ENCODE assay signal across 11 mouse cellular contexts in the genomic region with DNA sequence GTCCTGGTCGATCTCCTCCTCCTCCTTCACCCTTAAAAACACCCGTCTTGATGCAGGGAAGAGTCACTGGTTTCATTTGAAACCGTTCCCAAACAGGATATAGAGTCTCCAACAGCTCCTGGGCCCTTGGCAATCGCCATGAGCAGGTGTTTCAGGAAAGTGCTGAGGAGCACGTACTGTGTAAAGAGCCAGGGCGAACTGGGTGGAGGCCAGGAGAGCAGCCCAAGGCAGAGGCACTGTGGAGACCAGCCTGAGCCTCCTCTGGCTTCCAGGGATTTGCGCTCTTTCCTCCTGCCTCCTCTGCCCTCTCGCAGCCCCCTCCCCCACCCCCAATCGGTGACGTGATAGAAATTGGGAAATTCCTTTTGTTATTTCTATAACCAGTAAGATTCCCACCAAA.
DNase-seq lines count a peak whose midpoint lies in the region; ATAC-seq and TF ChIP-seq lines count a peak whose summit lies in the region.
"Had no signal": no experiment of that assay in that cellular context is flagged by ENCODE, and none has a peak within 500 bp of the region (broad histone marks: within the 10 kb centered on the region; RNA-seq: fewer than 3 reads in every experiment).

No protein-coding gene starts in this region.

- no peak for ATAC-seq in kidney, embryonic 14.5 days (ENCODE audit: low FRiP score, low TSS enrichment)
- ATAC-seq: forebrain, embryonic 16.5 days had no signal

- H3K4me3 ChIP-seq in kidney, adult 2 months (ENCODE audit: insufficient read depth, low read depth, low read length) = no peak overlapping the region
- no peak overlapping the region for H3K4me3 ChIP-seq in kidney, embryonic 14.5 days (ENCODE audit: low read length)
- H3K4me3 ChIP-seq: left cerebral cortex, adult 2 months had no signal

- no peaks in the 10 kb centered on the region for H3K27me3 ChIP-seq in kidney, adult 2 months (replicated peaks; ENCODE audit: control insufficient read depth, insufficient read depth, low read length)
- peaks cover 5% of the 10 kb centered on the region; the same call in 1 of the 2 replicates for H3K27me3 ChIP-seq in kidney, embryonic 14.5 days (ENCODE audit: control insufficient read depth, insufficient read depth, low read length)

- 46% methylated on average over 10 of the region's 10 CpGs for WGBS in kidney, adult 2 months
- WGBS in kidney, embryonic 14.5 days = 33% methylated on average over 10 of the region's 10 CpGs

- H3K27ac ChIP-seq in kidney, adult 2 months (ENCODE audit: insufficient read depth, low read depth, low read length) = no peak overlapping the region
- no peak overlapping the region for H3K27ac ChIP-seq in kidney, embryonic 14.5 days (ENCODE audit: low read depth, low read length)
- H3K27ac ChIP-seq: left cerebral cortex, adult 2 months; liver, embryonic 14.5 days had no signal

- no peaks in the 10 kb centered on the region for H3K9me3 ChIP-seq in kidney, embryonic 14.5 days (ENCODE audit: control insufficient read depth, low read length)

- no peak overlapping the region for H3K4me2 ChIP-seq in kidney, embryonic 14.5 days (replicated peaks; ENCODE audit: low read depth, low read length)
- H3K4me2 ChIP-seq: midbrain, embryonic 11.5 days had no signal

- no peak for TF ChIP-seq POLR2A in kidney, adult 2 months (IDR thresholded peaks at IDR 0.05; ENCODE audit: low read depth, low read length)

- TF ChIP-seq CTCF in kidney, adult 2 months (conservative IDR thresholded peaks at IDR 0.05; ENCODE audit: insufficient read depth, insufficient read length, low read depth, low read length) = no peak

- no peaks in the 10 kb centered on the region for H3K36me3 ChIP-seq in kidney, adult 2 months (ENCODE audit: control insufficient read depth, insufficient read depth, low read length)
- no peaks in the 10 kb centered on the region for H3K36me3 ChIP-seq in kidney, embryonic 14.5 days (ENCODE audit: control insufficient read depth, insufficient read depth, low read length)

- H3K4me1 ChIP-seq in kidney, adult 2 months (ENCODE audit: control insufficient read depth, insufficient read depth, low read length) = no peaks in the 10 kb centered on the region
- H3K4me1 ChIP-seq in kidney, embryonic 14.5 days (ENCODE audit: control insufficient read depth, insufficient read depth, low read length) = no peaks in the 10 kb centered on the region

- intact Hi-C loops in gastrocnemius, postnatal 36 days (cut with DNase I) = loop anchor here (5.0 kb wide), 2 partner anchors 55 to 300 kb away; no protein-coding TSS in a partner anchor

- DNase-seq in kidney, adult 2 months = peak; percentile 8
- peak; percentile 7 for DNase-seq in cerebellum, adult 8-10 months
- DNase-seq in cerebellum, postnatal 10 days = peak; percentile 60 to 69
- peak; percentile 49 to 56 for DNase-seq in gastrocnemius, postnatal 36 days
- DNase-seq in layer of hippocampus, postnatal 36 days = no peak
- DNase-seq in layer of hippocampus, adult 9-10 months (ENCODE audit: low spot score) = no peak

- H3K9ac ChIP-seq in kidney, embryonic 14.5 days (ENCODE audit: low read depth, low read length) = no peak overlapping the region
- H3K9ac ChIP-seq: liver, embryonic 14.5 days had no signal

Comparison
In these comparisons a context has a peak if more than half of its experiments do, and no peak if none do; other contexts are left out.
1. DNase-seq: peak in kidney, adult 2 months (single experiment), cerebellum, adult 8-10 months (single experiment), cerebellum, postnatal 10 days (2 of 2) and gastrocnemius, postnatal 36 days (2 of 2); none in layer of hippocampus, postnatal 36 days (0 of 2) and layer of hippocampus, adult 9-10 months (single experiment).